Mouse (Mus musculus): Measurements from ENCODE around the gene Zfp189. TPM values are rescaled to one million over a fixed set of nuclear protein-coding genes. Genes with fewer than 3 reads are reported as not detected.

The Zfp189 gene
- polyA plus RNA-seq, 1 experiment from 2014 or later, result 7.3 TPM

DNA sequence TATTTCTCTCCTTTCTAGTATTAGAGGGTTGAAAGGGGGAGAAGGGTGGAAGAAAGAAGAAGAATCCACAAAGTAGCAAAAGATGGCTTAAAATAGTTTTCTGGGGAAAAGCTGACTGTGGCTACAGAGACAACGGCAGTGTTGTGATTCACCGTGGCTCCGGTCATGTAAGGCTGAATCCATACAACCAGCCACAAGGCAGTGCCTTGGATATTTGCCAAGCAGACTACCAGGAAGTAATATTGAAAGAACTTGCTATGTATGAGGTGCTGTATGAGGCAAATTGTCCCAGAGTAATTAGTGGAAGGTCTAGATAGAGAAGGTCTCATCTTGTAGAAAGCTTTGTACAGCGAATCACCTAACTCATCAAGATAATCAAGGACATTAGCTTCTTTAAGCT is 51.2 kb downstream of the Zfp189 start:
- no peak overlapping the region for H3K27ac ChIP-seq (ENCODE audit: low read depth, low read length)
- no peaks in the 10 kb centered on the region for H3K27me3 ChIP-seq (ENCODE audit: control insufficient read depth, insufficient read depth, low read length)
- no peak overlapping the region for H3K9ac ChIP-seq (ENCODE audit: low read depth, low read length)
- H3K9me3 ChIP-seq (replicated peaks; ENCODE audit: control insufficient read depth, low read length), result no peaks in the 10 kb centered on the region
- ATAC-seq (replicated peaks; ENCODE audit: insufficient number of reproducible peaks, low FRiP score, low TSS enrichment), result no peak
- no peak overlapping the region for H3K4me2 ChIP-seq
- 87% methylated on average over 4 of the region's 4 CpGs for WGBS (ENCODE audit: insufficient replicate concordance)
- H3K36me3 ChIP-seq (ENCODE audit: control insufficient read depth, insufficient read depth, low read length), result no peaks in the 10 kb centered on the region
- no peak overlapping the region for H3K4me3 ChIP-seq (ENCODE audit: low read depth, low read length)
- H3K4me1 ChIP-seq (ENCODE audit: control insufficient read depth, insufficient read depth, low read length), result no peaks in the 10 kb centered on the region

Other genes with a start within 250 kb of the Zfp189 start
- gene Acnat2, start 113.0 kb upstream of the Zfp189 start, polyA plus RNA-seq (2014; fragmentation: Nextera tagmentation; extraction: Ambion mirVana), result not detected in 2 replicates
- gene Acnat1, start 47.3 kb upstream of the Zfp189 start, polyA plus RNA-seq (2014; fragmentation: Nextera tagmentation; extraction: Ambion mirVana), result not detected in 2 replicates
- 0.10 TPM in 1 of 2 replicates, not detected in the other for gene Baat, start 14.6 kb upstream of the Zfp189 start, polyA plus RNA-seq (2014; fragmentation: Nextera tagmentation; extraction: Ambion mirVana)
- 71.8 and 72.9 TPM in 2 replicates for gene Mrpl50, start 83 bp upstream of the Zfp189 start, polyA plus RNA-seq (2014; fragmentation: Nextera tagmentation; extraction: Ambion mirVana)
- 0.17 and 0.79 TPM in 2 replicates for gene Aldob, start 28.4 kb downstream of the Zfp189 start, polyA plus RNA-seq (2014; fragmentation: Nextera tagmentation; extraction: Ambion mirVana)
- gene Tmem246, start 76.7 kb downstream of the Zfp189 start, polyA plus RNA-seq (2014; fragmentation: Nextera tagmentation; extraction: Ambion mirVana), result 41.8 and 47.8 TPM in 2 replicates
- gene Rnf20, start 110.8 kb downstream of the Zfp189 start, polyA plus RNA-seq (2014; fragmentation: Nextera tagmentation; extraction: Ambion mirVana), result 35.3 and 35.8 TPM in 2 replicates
- gene Ppp3r2, start 160.8 kb downstream of the Zfp189 start, polyA plus RNA-seq (2014; fragmentation: Nextera tagmentation; extraction: Ambion mirVana), result 0.27 TPM in 1 of 2 replicates, not detected in the other

Data from heart, embryonic 11.5 days (tissue).